Mouse (Mus musculus) embryonic fibroblast, embryonic 13.5 days (primary cell): Measurements from ENCODE around the gene Exoc8.

Experiments
- CTCF ChIP-seq: IDR thresholded peaks from 2 replicates; pipeline ENCODE4 v1.5.1; 2011; ENCODE audit warnings: mild to moderate bottlenecking, control low read depth, low read length, moderate library complexity, borderline replicate concordance; ENCODE audit not compliant: insufficient read depth
- POLR2A ChIP-seq: IDR thresholded peaks from 2 replicates; pipeline ENCODE4 v1.6.1; 2011; ENCODE audit warnings: low read depth, mild to moderate bottlenecking, control low read depth, low read length, moderate library complexity

GRCm38 (mm10) chr8:124871474-124871873 is 26.0 kb downstream of the Exoc8 start:
- TF ChIP-seq POLR2A (no peak), CTCF (no peak)
